Mouse (Mus musculus): Measurements from ENCODE around the gene Fnbp1. TPM values are rescaled to one million over a fixed set of nuclear protein-coding genes. Genes with fewer than 3 reads are reported as not detected.

Fnbp1 gene
- polyA plus RNA-seq, 1 experiment = 46.3 TPM

- TF ChIP-seq POLR2A (IDR thresholded peaks at IDR 0.05; ENCODE audit: borderline replicate concordance, extremely low read depth, insufficient read depth, insufficient read length, poor library complexity, severe bottlenecking) (peak; percentile 55; the same call in 1 of the 2 replicates), CTCF (IDR thresholded peaks at IDR 0.05; ENCODE audit: borderline replicate concordance, extremely low read depth, insufficient read depth, insufficient read length) (no peak)
- DNase-seq (ENCODE audit: low read depth) = peak; percentile 100
Observed at GRCm38 (mm10) chr2:30981790-30982513, 159.9 kb downstream of the Fnbp1 start, which contains the start of the genes BC005624 and Usp20. BC005624 (minus strand) TSS chr2:30982201. Usp20 (plus strand) TSS chr2:30982279.

Other genes with a start within 250 kb of the Fnbp1 start
- 3.8 and 4.7 TPM in 2 replicates for gene Ptges, start 212.1 kb downstream of the Fnbp1 start, polyA plus RNA-seq (2012; rRNA removed)
- 32.0 and 37.6 TPM in 2 replicates for gene Tor1b, start 189.0 kb downstream of the Fnbp1 start, polyA plus RNA-seq (2012; rRNA removed)
- 66.9 and 79.1 TPM in 2 replicates for gene Tor1a, start 174.1 kb downstream of the Fnbp1 start, polyA plus RNA-seq (2012; rRNA removed)
- 69.0 and 72.0 TPM in 2 replicates for gene BC005624, start 159.8 kb downstream of the Fnbp1 start, polyA plus RNA-seq (2012; rRNA removed)
- 41.8 and 42.5 TPM in 2 replicates for gene Usp20, start 159.7 kb downstream of the Fnbp1 start, polyA plus RNA-seq (2012; rRNA removed)
- gene Gpr107, start 10.3 kb upstream of the Fnbp1 start, polyA plus RNA-seq (2012; rRNA removed) = 34.1 and 35.3 TPM in 2 replicates
- 56.1 and 93.6 TPM in 2 replicates for gene Ncs1, start 103.8 kb upstream of the Fnbp1 start, polyA plus RNA-seq (2012; rRNA removed)
- 0.44 and 0.96 TPM in 2 replicates for gene Hmcn2, start 172.4 kb upstream of the Fnbp1 start, polyA plus RNA-seq (2012; rRNA removed)

All from brain, embryonic 14.5 days (tissue).